Mouse (Mus musculus): ENCODE measurements around the gene Spns2.

The Spns2 gene

GRCm38 (mm10) chr11:72497367-72497766 lies 7.7 kb upstream of the Spns2 start:
- DNase-seq = no peak

GRCm38 (mm10) chr11:72496775-72497174 lies 7.1 kb upstream of the Spns2 start:
- no peak for DNase-seq

GRCm38 (mm10) chr11:72496066-72496465 lies 6.4 kb upstream of the Spns2 start:
- DNase-seq = no peak

GRCm38 (mm10) chr11:72494046-72494988 lies 4.6 kb upstream of the Spns2 start:
- no peak for DNase-seq

DNA sequence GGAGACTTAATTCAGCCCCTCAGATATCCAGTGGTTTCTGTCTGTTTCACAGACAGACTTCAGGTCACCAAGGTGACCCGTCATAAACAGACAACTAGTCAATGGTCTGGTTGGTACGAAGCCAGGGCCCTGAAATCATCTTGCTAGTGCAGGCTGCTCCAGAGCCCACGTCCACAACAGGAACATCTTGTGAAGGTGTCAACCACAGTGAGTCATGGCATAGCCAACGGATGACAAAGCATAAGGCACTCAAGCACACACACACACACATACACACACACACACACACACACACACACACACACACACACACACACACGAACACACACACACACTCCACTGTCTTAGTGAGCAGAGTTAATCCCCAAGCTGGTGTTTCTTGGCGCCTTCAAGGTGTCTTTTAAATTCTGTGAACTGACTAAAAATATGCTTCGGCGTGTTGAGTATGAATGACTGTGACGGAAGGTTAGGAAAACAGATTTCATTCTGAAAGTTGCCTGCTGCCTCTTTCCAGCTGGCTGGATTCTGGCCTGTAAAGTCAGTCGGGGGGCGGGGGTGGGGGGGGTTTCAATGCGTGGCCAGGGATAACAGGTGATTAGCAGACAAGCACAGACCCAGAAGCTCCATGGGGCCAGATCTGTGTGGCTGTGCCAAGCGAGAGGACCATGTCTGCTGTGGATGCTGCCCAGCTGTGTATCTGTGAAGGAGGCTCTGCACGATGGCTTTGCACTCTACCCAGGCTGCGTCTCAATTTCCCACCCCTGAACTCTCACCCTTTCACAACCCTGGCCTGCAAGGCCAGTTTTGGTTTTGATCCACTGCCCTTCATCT lies 1.6 kb upstream of the Spns2 start:
- DNase-seq = no peak

DNA sequence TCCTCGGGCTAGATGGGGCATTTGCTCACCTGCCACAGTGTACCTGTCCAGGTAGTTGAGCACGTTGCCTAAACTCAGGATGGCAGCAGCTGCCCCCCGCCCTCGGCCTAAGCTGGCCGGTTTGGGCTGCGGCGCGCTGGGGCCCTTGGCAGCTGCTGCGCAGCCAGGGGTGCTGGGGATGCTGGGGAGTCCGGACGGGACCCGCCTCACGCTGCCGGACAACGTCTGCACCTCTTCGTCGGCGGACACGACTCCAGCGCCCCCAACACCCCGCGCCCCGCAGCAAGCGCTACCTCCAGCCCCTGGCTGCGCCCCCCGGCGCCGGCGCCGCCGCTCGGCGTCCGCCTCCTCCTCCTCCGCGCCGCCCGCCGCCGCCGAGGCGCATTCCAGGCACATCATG lies 307 bp downstream of the Spns2 start:
- no peak for DNase-seq

DNA sequence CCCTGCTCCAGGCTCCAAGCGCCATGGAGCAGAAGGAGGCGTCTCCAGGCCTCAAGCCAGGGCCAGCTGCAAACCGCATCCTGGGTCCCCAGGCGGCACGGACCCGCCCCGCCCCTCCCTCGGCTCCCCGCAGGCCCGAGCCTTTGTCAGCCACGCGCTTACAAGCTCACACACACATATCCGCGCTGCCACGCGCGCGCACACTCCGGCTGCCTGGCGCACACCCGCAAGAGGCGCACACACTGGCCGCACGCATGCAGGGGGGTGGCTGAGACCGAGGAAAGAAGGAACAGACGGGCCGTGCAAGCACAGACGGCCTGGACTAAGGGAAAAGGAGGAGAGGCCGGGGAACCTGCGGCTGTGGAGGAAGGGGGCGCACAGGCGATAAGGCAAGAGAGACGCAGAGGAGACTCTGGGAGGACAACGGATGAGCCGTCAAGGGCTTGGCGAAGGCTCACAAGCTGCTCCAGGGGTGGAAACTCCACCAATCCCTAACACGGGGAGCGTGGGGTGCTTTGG lies 892 bp downstream of the Spns2 start:
- peak; percentile 17 to 40 for DNase-seq

GRCm38 (mm10) chr11:72487739-72488138 lies 2.0 kb downstream of the Spns2 start:
- no peak for DNase-seq

GRCm38 (mm10) chr11:72487171-72487570 lies 2.5 kb downstream of the Spns2 start:
- no peak for DNase-seq

DNA sequence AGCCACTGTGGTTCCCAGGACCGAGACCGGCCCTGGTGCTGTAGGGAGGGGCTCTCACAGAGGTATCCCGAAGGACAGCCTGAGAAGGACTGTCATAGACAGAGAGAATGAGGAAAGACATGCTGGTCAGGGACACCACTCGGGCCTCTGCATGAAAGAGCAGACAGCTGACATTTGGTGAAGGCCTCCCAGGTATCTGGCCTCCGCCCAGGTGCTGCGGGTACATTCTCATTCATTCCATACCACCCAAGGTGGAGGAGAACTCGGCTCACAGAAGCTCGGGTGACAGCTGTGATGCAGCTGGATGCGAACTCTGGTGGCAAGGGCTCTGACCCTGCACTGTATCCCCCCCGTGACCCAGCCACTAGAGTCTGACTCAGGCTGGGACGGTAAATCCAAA lies 3.7 kb downstream of the Spns2 start:
- DNase-seq = no peak

GRCm38 (mm10) chr11:72485157-72485556 lies 4.5 kb downstream of the Spns2 start:
- DNase-seq = no peak

DNA sequence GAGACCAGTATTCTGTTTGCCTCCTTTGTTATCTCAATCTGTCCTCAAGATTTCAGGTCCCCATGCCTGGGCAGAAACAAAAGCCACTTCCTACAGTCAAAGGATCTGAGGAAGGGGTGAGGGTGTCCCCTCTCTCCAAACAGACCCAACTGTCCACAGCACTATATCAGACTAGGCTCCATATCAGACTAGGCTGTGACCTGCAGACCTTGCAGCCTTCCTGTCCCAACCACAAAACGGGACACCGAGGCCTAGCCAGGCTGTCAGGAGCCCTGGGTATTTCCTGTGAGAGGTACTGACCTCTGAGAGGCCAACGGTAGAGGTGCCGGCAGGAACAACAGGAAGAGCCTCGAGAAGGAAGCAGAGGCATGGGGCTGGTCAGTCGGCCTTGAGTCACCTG lies 5.2 kb downstream of the Spns2 start:
- DNase-seq = no peak

DNA sequence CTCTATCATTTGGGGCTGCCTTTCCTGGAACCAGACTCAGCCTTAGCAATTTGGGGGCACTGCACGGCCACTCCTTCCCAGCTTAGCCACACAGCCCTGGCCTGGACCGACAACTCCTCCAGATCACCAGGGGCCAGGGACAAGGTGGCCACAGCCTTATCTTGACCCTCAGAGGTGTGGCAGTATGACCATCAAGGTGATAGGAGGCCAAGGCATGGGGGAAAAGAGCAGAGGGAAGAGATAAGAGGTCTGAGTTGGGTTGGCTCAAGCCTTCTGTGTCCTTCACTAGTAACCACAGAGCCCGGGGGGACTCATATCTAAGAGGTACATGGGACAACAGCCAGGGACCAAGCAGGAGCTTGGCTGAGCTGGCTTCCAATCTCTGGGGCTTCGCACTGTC lies 7.8 kb downstream of the Spns2 start:
- no peak for DNase-seq

GRCm38 (mm10) chr11:72481313-72481712 lies 8.4 kb downstream of the Spns2 start:
- no peak for DNase-seq

DNA sequence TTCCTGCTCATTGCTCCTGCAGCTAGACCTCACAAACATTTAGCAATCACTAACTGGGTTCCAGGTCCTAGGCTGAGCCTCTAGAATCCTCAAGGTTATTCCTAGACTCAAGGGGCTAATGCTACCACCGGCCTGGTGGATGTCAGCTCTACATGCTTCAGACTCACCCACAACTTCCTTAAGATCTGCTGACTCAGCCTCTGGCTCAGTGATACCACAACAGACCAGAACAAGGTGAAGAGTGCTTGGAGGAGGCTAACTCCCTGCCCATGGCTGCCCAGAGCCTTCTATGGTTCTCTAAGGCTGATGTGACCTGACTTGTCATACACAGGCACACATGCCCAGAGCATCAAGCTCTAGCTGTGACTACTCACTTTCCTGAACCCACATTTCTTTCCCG lies 10.2 kb downstream of the Spns2 start:
- DNase-seq = no peak

GRCm38 (mm10) chr11:72478228-72478627 lies 11.5 kb downstream of the Spns2 start:
- DNase-seq = no peak

GRCm38 (mm10) chr11:72477653-72478052 lies 12.1 kb downstream of the Spns2 start:
- DNase-seq = no peak

GRCm38 (mm10) chr11:72477182-72477581 lies 12.5 kb downstream of the Spns2 start:
- DNase-seq = no peak

GRCm38 (mm10) chr11:72476074-72476625 lies 13.6 kb downstream of the Spns2 start:
- no peak for DNase-seq

DNA sequence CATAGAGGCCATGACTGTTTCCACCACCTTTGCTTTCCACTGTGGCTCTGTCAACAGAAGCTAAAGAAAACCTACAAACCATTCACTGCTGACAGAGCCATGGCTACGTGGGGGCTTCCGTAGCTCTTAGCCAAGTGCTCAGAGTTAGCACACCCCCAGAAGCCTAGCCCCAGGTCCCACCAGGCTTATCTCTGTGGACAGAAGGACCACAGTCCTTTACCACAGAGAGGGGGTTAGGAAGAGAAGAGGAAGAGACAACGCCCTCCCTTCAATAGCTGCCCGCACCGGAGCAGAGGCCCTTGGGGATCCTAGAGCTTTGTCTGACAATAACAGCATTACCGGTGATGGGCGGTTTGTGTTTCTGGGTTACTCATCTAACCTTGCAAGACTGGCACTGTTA lies 14.3 kb downstream of the Spns2 start:
- DNase-seq = no peak

GRCm38 (mm10) chr11:72474926-72475325 lies 14.8 kb downstream of the Spns2 start:
- no peak for DNase-seq

DNA sequence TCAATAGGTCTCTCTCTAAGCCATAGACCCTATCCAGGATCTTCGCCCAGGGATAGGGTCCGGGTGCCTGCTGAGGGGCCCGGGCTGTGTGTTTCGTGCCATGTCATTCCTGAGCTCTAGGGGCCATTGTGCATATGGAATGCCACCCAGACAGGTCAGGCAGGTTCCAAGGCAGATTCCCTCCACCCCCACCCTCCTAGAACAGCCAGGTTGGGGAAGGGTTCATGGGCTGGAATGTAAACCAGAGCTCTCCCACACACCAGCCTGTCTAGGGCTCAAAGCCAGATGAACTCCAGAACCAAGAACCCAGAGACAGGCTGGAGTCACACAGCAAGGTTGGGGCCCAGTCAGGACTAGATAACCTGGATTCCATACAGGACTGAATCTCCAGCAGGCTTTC lies 16.2 kb downstream of the Spns2 start:
- no peak for DNase-seq

DNA sequence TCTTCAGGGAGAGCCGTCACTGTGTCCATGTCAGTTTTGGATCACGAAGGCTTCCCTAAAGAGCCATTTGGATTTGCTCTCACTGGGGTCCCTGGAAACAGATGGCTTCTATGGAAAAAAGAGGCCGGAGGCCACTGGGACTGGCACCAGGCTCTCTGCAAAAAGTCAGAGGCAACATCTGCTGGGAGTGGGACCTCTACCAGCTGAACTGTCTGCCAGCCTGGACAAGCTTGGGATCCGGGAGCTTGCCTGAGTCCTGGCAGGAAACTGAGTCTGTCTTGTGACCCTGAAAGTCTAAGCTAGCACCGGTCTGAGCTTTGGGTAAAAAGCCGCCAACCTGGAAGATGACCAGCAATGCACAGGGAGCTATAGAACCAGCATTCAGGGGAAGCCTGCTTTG lies 18.3 kb downstream of the Spns2 start:
- DNase-seq = no peak
